Mouse (Mus musculus): ENCODE results near the gene Gm49320. TPM values are rescaled to one million over a fixed set of nuclear protein-coding genes. Genes with fewer than 3 reads are reported as not detected.
A peak's percentile ranks its signal among the peaks of the same experiment; 100 is the strongest.

Gene Gm49320
- 1.4 and 1.7 TPM in 2 replicates for polyA plus RNA-seq (2014; fragmentation: Nextera tagmentation; extraction: Ambion mirVana)

DNA sequence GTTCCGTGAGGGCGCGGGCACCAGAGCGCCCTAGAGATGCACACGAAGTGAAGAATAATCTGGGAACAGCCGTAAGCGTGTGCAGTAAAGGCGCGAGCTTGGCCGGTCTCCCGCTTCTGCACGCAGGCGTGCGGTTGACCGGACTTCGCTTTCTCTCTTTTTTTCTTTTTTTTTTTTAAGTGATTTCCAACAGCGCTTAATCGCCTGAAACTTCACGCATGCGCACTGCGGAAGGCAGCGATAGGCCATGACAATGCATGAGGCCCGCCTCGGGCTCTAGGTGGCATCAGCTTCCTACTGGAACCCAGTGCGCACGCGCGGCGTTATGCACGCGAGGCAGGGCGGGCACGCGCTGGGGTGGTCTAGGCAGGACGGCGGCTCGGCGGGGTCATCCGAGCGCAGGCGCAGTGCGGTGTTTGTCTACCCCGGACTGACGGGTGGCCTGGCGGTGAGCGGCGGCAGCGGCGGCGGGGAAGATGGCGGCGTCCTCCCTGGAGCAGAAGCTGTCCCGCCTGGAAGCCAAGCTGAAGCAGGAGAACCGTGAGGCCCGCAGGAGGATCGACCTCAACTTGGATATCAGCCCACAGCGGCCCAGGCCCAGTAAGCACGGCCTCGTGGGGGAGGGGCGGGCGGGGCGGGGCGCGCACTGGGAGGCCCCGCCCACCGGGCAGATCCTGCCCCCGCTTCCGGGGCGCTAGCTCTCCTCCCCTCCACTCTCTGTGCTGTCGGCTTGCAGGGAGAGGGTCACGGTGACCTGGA lies at the start of gene Gm49320, which contains the start of gene Map2k7:
TSS of gene Gm49320 (plus strand) at position 432 of the 759 bp plus-strand sequence.
TSS of gene Map2k7 (plus strand) at position 307 of the 759 bp plus-strand sequence.
- peak within 1 kb of the TSS; percentile 90 for H3K4me3 ChIP-seq (ENCODE audit: low read depth, low read length)
- DNase-seq (ENCODE audit: low spot score) (peak; percentile 99), ATAC-seq (replicated peaks; ENCODE audit: low FRiP score, low TSS enrichment, low read depth) (peak; percentile 93)
- no peaks in the 10 kb centered on the region for H3K27me3 ChIP-seq (replicated peaks; ENCODE audit: control insufficient read depth, insufficient read depth, low read length)
- H3K9me3 ChIP-seq (ENCODE audit: control insufficient read depth, low read length) = no peaks in the 10 kb centered on the region
- WGBS = under 1% methylated on average over 68 of the region's 71 CpGs
- peaks cover 20% of the 10 kb centered on the region for H3K4me1 ChIP-seq (replicated peaks; ENCODE audit: control insufficient read depth, insufficient read depth, low read length)
- H3K27ac ChIP-seq (ENCODE audit: low read depth) = peak within 1 kb of the TSS; percentile 88
- H3K36me3 ChIP-seq (ENCODE audit: control insufficient read depth, insufficient read depth, low read length) = peaks cover 16% of the 10 kb centered on the region
- peak within 1 kb of the TSS; percentile 53 for H3K9ac ChIP-seq (ENCODE audit: low read length)
- peak within 1 kb of the TSS; percentile 94 for H3K4me2 ChIP-seq (ENCODE audit: low read length)

DNA sequence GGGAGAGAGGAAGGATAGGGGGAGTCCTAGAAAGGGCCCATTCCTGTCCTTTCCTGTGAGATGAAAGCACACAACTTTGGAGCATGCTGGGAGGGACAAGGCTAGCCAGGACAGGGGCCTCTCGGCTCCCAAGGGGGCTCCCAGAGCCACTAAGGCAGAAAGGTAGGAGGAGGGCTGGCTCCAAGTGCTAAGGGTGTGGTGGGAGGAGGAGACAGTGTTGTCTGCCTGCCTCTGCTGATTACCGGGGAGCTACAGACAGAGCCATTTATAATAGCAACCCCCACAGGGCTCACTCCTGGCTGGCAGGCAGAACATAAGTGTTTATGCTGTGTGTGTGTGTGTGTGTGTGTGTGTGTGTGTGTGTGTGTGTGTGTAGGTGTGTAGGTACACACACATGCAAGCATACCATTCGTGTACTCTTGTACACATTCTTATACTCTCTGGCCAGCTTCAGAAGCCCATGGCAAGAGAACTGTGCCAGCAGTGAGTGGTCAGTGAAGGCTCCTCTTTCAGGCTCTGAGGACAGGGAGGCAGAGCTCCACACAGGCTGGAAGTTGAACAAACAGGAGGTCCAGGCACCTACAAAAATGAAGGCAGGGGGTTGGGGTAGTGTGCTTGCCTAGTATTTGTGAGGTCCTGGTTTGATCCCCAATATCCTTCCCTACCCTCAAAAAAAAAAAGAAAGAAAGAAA lies 49.5 kb upstream of the Gm49320 start:
- H3K9ac ChIP-seq (ENCODE audit: low read length) = no peak overlapping the region

DNA sequence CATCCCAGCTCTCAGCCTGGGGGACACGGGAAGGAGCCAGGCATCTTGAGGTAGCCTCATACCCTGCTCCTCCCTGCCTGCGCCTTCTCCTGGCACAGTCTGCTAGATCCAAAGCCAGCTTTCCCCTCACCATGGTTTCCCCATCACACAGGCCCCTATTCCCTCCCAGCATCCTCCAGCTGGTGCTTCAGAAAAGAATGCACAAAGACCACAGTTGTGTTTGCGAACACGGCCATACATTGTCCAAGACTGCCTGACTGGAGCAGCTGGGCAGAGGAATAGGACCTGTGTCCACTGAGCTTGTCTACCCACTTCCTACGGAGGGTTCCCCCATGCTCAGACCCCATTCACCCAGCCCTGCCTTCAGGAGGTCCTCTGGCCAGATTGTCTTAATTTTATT lies 46.4 kb upstream of the Gm49320 start:
- ATAC-seq (replicated peaks; ENCODE audit: low FRiP score, low TSS enrichment, low read depth) (no peak), DNase-seq (ENCODE audit: low spot score) (no peak)
- 67% methylated on average over 5 of the region's 5 CpGs for WGBS
- Histone ChIP-seq H3K27me3 (replicated peaks; ENCODE audit: control insufficient read depth, insufficient read depth, low read length) (no peaks in the 10 kb centered on the region), H3K36me3 (ENCODE audit: control insufficient read depth, insufficient read depth, low read length) (peaks cover 14% of the 10 kb centered on the region), H3K4me2 (ENCODE audit: low read length) (no peak overlapping the region), H3K4me3 (ENCODE audit: low read depth, low read length) (no peak overlapping the region), H3K4me1 (replicated peaks; ENCODE audit: control insufficient read depth, insufficient read depth, low read length) (peaks cover 4% of the 10 kb centered on the region; the same call in 1 of the 2 replicates), H3K27ac (ENCODE audit: low read depth) (peak overlapping the region; percentile 40; the same call in 1 of the 2 replicates), H3K9ac (ENCODE audit: low read length) (no peak overlapping the region), H3K9me3 (ENCODE audit: control insufficient read depth, low read length) (no peaks in the 10 kb centered on the region)

More for the DNA sequence above, 49.5 kb upstream of the Gm49320 start:
- Histone ChIP-seq H3K27me3 (replicated peaks; ENCODE audit: control insufficient read depth, insufficient read depth, low read length) (no peaks in the 10 kb centered on the region), H3K4me1 (replicated peaks; ENCODE audit: control insufficient read depth, insufficient read depth, low read length) (peaks cover 4% of the 10 kb centered on the region; the same call in 1 of the 2 replicates), H3K9me3 (ENCODE audit: control insufficient read depth, low read length) (no peaks in the 10 kb centered on the region), H3K36me3 (ENCODE audit: control insufficient read depth, insufficient read depth, low read length) (peaks cover 29% of the 10 kb centered on the region), H3K4me2 (ENCODE audit: low read length) (no peak overlapping the region), H3K27ac (ENCODE audit: low read depth) (no peak overlapping the region), H3K4me3 (ENCODE audit: low read depth, low read length) (no peak overlapping the region)
- WGBS = 24% methylated on average over 3 of the region's 3 CpGs
- no peak for ATAC-seq (replicated peaks; ENCODE audit: low FRiP score, low TSS enrichment, low read depth)
- no peak for DNase-seq (ENCODE audit: low spot score)

DNA sequence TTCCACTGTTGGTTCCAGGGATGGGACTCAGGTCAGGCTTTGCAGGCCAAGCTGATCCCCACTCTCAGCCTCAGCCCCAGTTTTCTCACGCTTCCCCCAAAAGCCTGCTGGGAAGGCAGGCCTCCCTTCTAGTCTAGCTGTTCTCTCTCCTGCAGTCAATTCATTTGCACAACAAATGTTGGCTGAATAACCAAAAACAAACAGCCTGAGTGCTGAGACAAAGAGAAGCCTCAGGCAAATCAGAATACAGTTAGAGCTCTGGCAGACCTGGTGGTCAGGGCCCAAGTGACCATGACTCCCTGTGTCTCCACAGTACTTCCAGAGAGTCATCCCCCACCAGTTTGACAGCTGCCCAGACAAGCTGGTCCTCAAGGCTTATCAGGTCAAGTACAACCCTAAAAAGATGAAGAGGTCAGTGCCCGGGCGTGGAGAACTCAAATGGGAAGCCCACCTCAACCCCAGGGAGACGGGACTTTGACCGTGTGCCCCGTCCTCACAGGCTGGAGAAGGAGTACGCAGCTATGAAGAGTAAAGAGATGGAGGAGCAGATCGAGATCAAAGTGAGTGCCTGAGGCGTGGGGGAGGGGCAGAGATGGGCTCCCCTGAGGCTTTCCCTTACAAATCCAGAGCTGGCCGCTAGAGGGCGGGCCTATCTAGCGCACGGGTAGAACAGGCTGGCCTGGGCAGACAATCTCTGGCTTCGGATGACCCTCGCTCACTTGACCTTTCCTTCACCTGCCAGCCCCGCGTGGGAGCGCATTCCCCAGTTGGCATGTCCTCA lies 45.7 kb upstream of the Gm49320 start:
- Histone ChIP-seq H3K27me3 (replicated peaks; ENCODE audit: control insufficient read depth, insufficient read depth, low read length) (no peaks in the 10 kb centered on the region), H3K4me2 (ENCODE audit: low read length) (no peak overlapping the region; the same call in 1 of the 2 replicates), H3K9me3 (ENCODE audit: control insufficient read depth, low read length) (no peaks in the 10 kb centered on the region), H3K36me3 (ENCODE audit: control insufficient read depth, insufficient read depth, low read length) (peaks cover 8% of the 10 kb centered on the region; the same call in 1 of the 2 replicates), H3K4me3 (ENCODE audit: low read depth, low read length) (no peak overlapping the region), H3K9ac (ENCODE audit: low read length) (no peak overlapping the region), H3K27ac (ENCODE audit: low read depth) (peak overlapping the region; percentile 48; the same call in 1 of the 2 replicates), H3K4me1 (replicated peaks; ENCODE audit: control insufficient read depth, insufficient read depth, low read length) (peaks cover 4% of the 10 kb centered on the region; the same call in 1 of the 2 replicates)
- WGBS = 10% methylated on average over 18 of the region's 18 CpGs
- ATAC-seq (replicated peaks; ENCODE audit: low FRiP score, low TSS enrichment, low read depth) (peak; percentile 84), DNase-seq (ENCODE audit: low spot score) (peak; percentile 95)

DNA sequence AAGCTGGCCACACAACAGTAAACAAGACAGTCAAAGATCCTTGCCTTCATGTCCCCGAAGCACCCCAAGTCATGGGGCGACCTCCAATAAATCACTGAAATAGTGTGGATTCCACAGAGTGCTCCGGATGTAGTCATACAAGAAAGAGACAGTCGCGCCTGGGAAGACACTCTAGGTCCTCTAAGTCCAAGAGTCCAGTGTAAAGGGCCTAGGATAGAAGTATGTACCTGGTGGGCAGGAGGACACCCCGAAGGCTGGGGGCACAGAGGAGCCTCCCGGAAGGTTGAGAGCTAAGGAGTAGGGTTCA lies 45.1 kb upstream of the Gm49320 start:
- Histone ChIP-seq H3K4me3 (ENCODE audit: low read depth, low read length) (no peak overlapping the region), H3K36me3 (ENCODE audit: control insufficient read depth, insufficient read depth, low read length) (peaks cover 8% of the 10 kb centered on the region; the same call in 1 of the 2 replicates), H3K4me2 (ENCODE audit: low read length) (no peak overlapping the region; the same call in 1 of the 2 replicates), H3K27ac (ENCODE audit: low read depth) (no peak overlapping the region), H3K27me3 (replicated peaks; ENCODE audit: control insufficient read depth, insufficient read depth, low read length) (no peaks in the 10 kb centered on the region), H3K9ac (ENCODE audit: low read length) (no peak overlapping the region), H3K9me3 (ENCODE audit: control insufficient read depth, low read length) (no peaks in the 10 kb centered on the region), H3K4me1 (replicated peaks; ENCODE audit: control insufficient read depth, insufficient read depth, low read length) (peaks cover 4% of the 10 kb centered on the region; the same call in 1 of the 2 replicates)
- ATAC-seq (replicated peaks; ENCODE audit: low FRiP score, low TSS enrichment, low read depth) (no peak; the same call in 1 of the 2 replicates), DNase-seq (ENCODE audit: low spot score) (no peak)
- WGBS = 45% methylated on average over 7 of the region's 7 CpGs

DNA sequence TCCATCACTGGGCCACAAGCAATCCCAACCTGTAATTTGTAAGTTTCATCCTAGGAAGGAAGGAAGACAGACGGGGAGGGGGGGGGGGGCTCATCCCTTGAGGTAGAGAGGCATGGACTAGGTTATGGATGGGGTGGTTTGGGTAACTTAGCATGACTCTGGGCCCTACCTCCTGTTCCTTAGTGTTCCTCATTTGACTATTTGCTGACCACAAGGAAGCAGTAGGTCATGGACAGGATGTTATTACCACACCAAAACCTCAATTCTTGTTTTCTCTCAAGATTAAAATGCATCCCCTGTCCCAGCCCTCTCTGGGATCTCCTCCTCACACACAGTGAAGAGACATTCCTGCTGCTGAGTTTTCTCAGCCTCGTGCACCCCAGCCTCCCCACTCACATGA lies 37.3 kb upstream of the Gm49320 start:
- peaks cover under 1% of the 10 kb centered on the region for H3K4me1 ChIP-seq (replicated peaks; ENCODE audit: control insufficient read depth, insufficient read depth, low read length)
- peaks cover 23% of the 10 kb centered on the region for H3K27me3 ChIP-seq (replicated peaks; ENCODE audit: control insufficient read depth, insufficient read depth, low read length)
- H3K9me3 ChIP-seq (ENCODE audit: control insufficient read depth, low read length) = no peaks in the 10 kb centered on the region
- DNase-seq (ENCODE audit: low spot score) = no peak
- WGBS = 73% methylated on average over 2 of the region's 2 CpGs
- H3K4me3 ChIP-seq (ENCODE audit: low read depth, low read length) = no peak overlapping the region
- H3K27ac ChIP-seq (ENCODE audit: low read depth) = no peak overlapping the region
- H3K9ac ChIP-seq (ENCODE audit: low read length) = no peak overlapping the region
- H3K36me3 ChIP-seq (ENCODE audit: control insufficient read depth, insufficient read depth, low read length) = 0 out of 2 replicates have a peak, but pooled peaks cover under 1% of the 10 kb centered on the region
- no peak for ATAC-seq (replicated peaks; ENCODE audit: low FRiP score, low TSS enrichment, low read depth)
- no peak overlapping the region for H3K4me2 ChIP-seq (ENCODE audit: low read length)

DNA sequence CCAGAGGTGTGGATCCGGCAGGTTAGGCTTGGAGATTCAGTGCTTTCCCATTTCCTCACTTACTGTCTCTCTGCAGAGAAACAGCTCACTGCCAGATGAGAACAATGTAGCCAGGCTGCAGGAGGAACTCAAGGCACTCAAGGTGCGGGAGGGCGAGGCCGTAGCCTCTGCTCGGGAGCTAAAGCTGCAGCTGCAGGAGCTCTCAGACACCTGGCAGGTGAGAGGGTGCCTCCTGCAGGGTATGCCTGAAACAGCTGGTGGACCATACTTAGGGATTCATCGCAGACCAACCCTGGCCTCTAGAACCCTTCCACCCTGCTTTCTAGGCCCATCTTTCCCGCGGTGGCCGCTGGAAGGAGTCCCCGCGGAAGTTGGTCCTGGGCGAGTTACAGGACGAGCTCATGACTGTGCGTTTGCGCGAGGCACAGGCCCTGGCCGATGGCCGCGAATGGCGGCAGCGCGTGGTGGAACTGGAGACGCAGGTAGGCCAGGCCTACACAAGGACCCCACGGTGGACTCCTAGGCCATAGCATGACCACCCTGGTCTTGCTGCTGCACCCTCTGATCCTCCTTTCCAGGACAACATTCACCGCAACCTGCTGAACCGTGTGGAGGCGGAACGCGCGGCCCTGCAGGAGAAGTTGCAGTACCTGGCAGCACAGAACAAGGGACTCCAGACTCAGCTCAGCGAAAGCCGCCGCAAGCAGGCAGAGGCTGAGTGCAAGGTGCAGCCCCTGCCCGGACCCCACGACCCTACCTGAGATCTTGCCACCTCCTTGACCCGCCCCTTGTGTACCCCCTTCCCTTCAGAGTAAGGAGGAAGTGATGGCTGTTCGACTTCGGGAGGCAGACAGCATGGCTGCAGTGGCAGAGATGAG lies 33.2 kb upstream of the Gm49320 start:
- H3K9ac ChIP-seq (ENCODE audit: low read length) = no peak overlapping the region

More for the DNA sequence above, 33.2 kb upstream of the Gm49320 start:
- DNase-seq (ENCODE audit: low spot score) (peak; percentile 65), ATAC-seq (replicated peaks; ENCODE audit: low FRiP score, low TSS enrichment, low read depth) (peak; percentile 24; the same call in 1 of the 2 replicates)
- WGBS = 33% methylated on average over 38 of the region's 38 CpGs
- no peak overlapping the region for H3K4me3 ChIP-seq (ENCODE audit: low read depth, low read length)
- no peaks in the 10 kb centered on the region for H3K9me3 ChIP-seq (ENCODE audit: control insufficient read depth, low read length)
- 0 out of 2 replicates have a peak, but pooled peaks cover 6% of the 10 kb centered on the region for H3K36me3 ChIP-seq (ENCODE audit: control insufficient read depth, insufficient read depth, low read length)
- H3K27ac ChIP-seq (ENCODE audit: low read depth) = no peak overlapping the region
- peaks cover 8% of the 10 kb centered on the region for H3K4me1 ChIP-seq (replicated peaks; ENCODE audit: control insufficient read depth, insufficient read depth, low read length)
- H3K4me2 ChIP-seq (ENCODE audit: low read length) = 0 out of 2 replicates have a peak overlapping the region, but pooled peaks have one; percentile 7
- H3K27me3 ChIP-seq (replicated peaks; ENCODE audit: control insufficient read depth, insufficient read depth, low read length) = peaks cover 23% of the 10 kb centered on the region

Data from intestine, embryonic 14.5 days (tissue).